In the genomic region with DNA sequence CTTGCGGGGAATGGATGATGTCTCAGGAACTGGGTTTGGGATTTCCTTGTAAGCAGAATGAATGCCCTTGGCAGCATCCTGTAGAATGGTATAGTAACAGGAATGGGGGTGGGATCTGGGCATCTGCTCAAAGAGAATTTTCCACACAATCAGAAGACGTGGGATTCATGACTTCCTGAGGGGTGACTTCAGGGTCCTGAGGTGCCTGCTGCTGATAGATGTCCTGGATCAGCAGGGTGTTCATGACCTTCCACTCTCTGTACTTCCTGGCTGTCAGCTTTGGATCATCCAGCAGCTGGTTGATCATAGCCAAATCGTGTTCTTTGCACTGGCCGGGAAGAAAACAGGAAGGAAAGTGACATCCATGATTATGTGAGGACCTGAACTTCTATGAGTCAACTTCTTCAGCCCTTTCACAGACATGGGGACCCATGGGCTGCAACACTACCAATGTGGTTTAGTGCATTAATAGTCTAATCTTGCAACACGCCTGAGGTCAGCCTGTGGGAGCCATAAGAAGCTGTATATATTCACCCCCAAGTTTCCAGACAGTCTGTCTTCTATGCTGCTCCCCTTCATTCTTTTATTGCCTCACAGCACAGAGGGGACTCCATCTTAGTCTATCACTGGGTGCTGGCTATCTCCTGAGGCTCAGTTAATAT, we compare ENCODE assay signal across 17 mouse cellular contexts.
DNase-seq lines count a peak whose midpoint lies in the region; ATAC-seq and TF ChIP-seq lines count a peak whose summit lies in the region.
"Had no signal": no experiment of that assay in that cellular context is flagged by ENCODE, and none has a peak within 500 bp of the region (broad histone marks: within the 10 kb centered on the region; RNA-seq: fewer than 3 reads in every experiment).

No protein-coding gene starts in this region.

- TF ChIP-seq CTCF in liver, embryonic 14.5 days (IDR thresholded peaks at IDR 0.05; ENCODE audit: low read depth) = no peak

- no peaks in the 10 kb centered on the region for H3K36me3 ChIP-seq in liver, embryonic 14.5 days (replicated peaks; ENCODE audit: control insufficient read depth, insufficient read depth, low read depth)
- no peaks in the 10 kb centered on the region for H3K36me3 ChIP-seq in liver, embryonic 12.5 days
- H3K36me3 ChIP-seq: heart, embryonic 13.5 days; neural tube, embryonic 15.5 days had no signal

- no peaks in the 10 kb centered on the region for H3K27me3 ChIP-seq in liver, embryonic 14.5 days (ENCODE audit: control insufficient read depth, insufficient read depth, low read length)
- H3K27me3 ChIP-seq in liver, embryonic 12.5 days (replicated peaks) = no peaks in the 10 kb centered on the region
- H3K27me3 ChIP-seq: heart, embryonic 13.5 days; neural tube, embryonic 15.5 days had no signal

- TF ChIP-seq EP300 in liver, embryonic 14.5 days (IDR thresholded peaks at IDR 0.05; ENCODE audit: low read depth) = no peak

- WGBS in liver, embryonic 14.5 days (ENCODE audit: insufficient replicate concordance) = 56% methylated on average over 5 of the region's 5 CpGs
- WGBS in liver, embryonic 12.5 days (ENCODE audit: insufficient replicate concordance) = 50% methylated on average over 5 of the region's 5 CpGs

- H3K9ac ChIP-seq in liver, embryonic 14.5 days (replicated peaks) = no peak overlapping the region
- no peak overlapping the region for H3K9ac ChIP-seq in liver, embryonic 12.5 days
- H3K9ac ChIP-seq: heart, embryonic 13.5 days; neural tube, embryonic 15.5 days had no signal

- ATAC-seq in frontal cortex, adult (ENCODE audit: low TSS enrichment) = peak; percentile 45; the same call in 1 of the 2 replicates
- ATAC-seq in liver, embryonic 14.5 days (ENCODE audit: insufficient read depth) = peak; percentile 35
- no peak; the same call in 1 of the 2 replicates for ATAC-seq in liver, embryonic 12.5 days
- peak; percentile 47 for ATAC-seq in common myeloid progenitor, adult 5-6 weeks (replicated peaks; ENCODE audit: low read depth, poor library complexity, severe bottlenecking)
- ATAC-seq in megakaryocyte progenitor cell, adult 5-6 weeks (replicated peaks; ENCODE audit: poor library complexity) = peak; percentile 97
- ATAC-seq: forebrain, embryonic 14.5 days had no signal

- no peaks in the 10 kb centered on the region for H3K4me1 ChIP-seq in liver, embryonic 14.5 days (replicated peaks; ENCODE audit: control insufficient read depth in 2 of 2, insufficient read depth in 2 of 2, low read length in 1 of 2)
- no peaks in the 10 kb centered on the region for H3K4me1 ChIP-seq in liver, embryonic 12.5 days
- H3K4me1 ChIP-seq: heart, embryonic 13.5 days; neural tube, embryonic 15.5 days had no signal

- no peak overlapping the region for H3K4me3 ChIP-seq in liver, embryonic 14.5 days (ENCODE audit: insufficient read depth in 1 of 2, low read depth in 2 of 2, low read length in 2 of 2)
- H3K4me3 ChIP-seq in liver, embryonic 12.5 days = no peak overlapping the region
- H3K4me3 ChIP-seq: erythroblast, embryonic 14.5 days; heart, embryonic 13.5 days; layer of hippocampus, adult 2 months; myocyte; neural tube, embryonic 15.5 days had no signal

- H3K4me2 ChIP-seq in liver, embryonic 14.5 days (ENCODE audit: low read depth) = no peak overlapping the region
- no peak overlapping the region for H3K4me2 ChIP-seq in liver, embryonic 12.5 days
- H3K4me2 ChIP-seq: heart, embryonic 13.5 days; neural tube, embryonic 15.5 days had no signal

- no peak for DNase-seq in frontal cortex, postnatal 36 days (ENCODE audit: low spot score in 2 of 2)
- DNase-seq in liver, embryonic 14.5 days (ENCODE audit: low read depth in 3 of 3, low spot score in 3 of 3) = no peak
- no peak for DNase-seq in layer of hippocampus, adult 11-12 months (ENCODE audit: low spot score)
- DNase-seq: cerebellum, adult 18-20 months; cerebellum, postnatal 36 days; heart, postnatal 4 days; midbrain, embryonic 14.5 days had no signal

- no peak overlapping the region for H3K27ac ChIP-seq in liver, embryonic 14.5 days
- H3K27ac ChIP-seq in liver, embryonic 12.5 days = no peak overlapping the region
- H3K27ac ChIP-seq: heart, embryonic 13.5 days; layer of hippocampus, adult 2 months; neural tube, embryonic 15.5 days had no signal

- no peaks in the 10 kb centered on the region for H3K9me3 ChIP-seq in liver, embryonic 14.5 days (ENCODE audit: control insufficient read depth, low read length)
- no peaks in the 10 kb centered on the region for H3K9me3 ChIP-seq in liver, embryonic 12.5 days (replicated peaks)
- H3K9me3 ChIP-seq: heart, embryonic 13.5 days; neural tube, embryonic 15.5 days had no signal
